Mouse (Mus musculus) bone marrow, adult 2 months (tissue): ENCODE data around the gene Eif3k.

Experiments used
- CTCF ChIP-seq: fragments of 200-500 bp; IDR thresholded peaks from 2 replicates; pipeline ENCODE4 v1.5.1; 2011; ENCODE audit warnings: low read length, control low read depth; ENCODE audit not compliant: control insufficient read depth, insufficient read depth
- POLR2A ChIP-seq: fragments of 200-500 bp; IDR thresholded peaks from 2 replicates; pipeline ENCODE4 v1.6.1; 2011; ENCODE audit warnings: low read depth, mild to moderate bottlenecking, control low read depth, low read length, borderline replicate concordance; ENCODE audit not compliant: control insufficient read depth

DNA sequence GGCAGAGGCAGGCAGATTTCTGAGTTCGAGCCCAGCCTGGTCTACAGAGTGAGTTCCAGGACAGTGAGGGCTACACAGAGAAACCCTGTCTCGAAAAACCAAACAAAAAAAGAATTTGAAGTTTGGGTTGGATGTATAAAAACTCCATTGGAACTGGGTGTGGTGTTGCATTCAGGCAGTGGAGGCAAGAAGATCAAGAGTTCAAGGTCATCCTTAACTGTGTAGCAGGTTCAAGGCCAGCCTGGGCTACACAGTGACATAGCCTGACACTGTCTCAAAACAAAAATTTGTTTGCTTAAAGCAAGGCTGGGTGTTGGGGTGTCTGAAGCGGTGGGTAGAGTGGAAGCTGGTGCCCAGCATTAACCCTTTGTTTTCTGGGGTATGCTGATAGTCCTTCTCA, 11.7 kb upstream of the Eif3k start:
- TF ChIP-seq POLR2A (no peak), CTCF (no peak)
